Mouse (Mus musculus) ES-Bruce4 (cell line): ENCODE results near the gene Prcd.

Experiments used
- CTCF ChIP-seq: IDR thresholded peaks from one replicate; pipeline ENCODE4 v1.8.1; 2011; ENCODE audit warnings: low read depth, low read length
- EP300 ChIP-seq: IDR thresholded peaks from 2 replicates; pipeline ENCODE4 v1.6.1; 2011; ENCODE audit warnings: low read depth, low read length; ENCODE audit not compliant: insufficient read depth

GRCm38 (mm10) chr11:116690701-116691575 lies 37.6 kb downstream of the Prcd start:
- TF ChIP-seq CTCF (no peak), EP300 (no peak)
